Mouse (Mus musculus) right cerebral cortex, postnatal 36 days (tissue): ENCODE measurements at regions not wholly inside any gene's neighbourhood (a gene's known extent, or its start where the extent isn't known, plus 50 kb on each side); places are given as distances from the start of the nearest gene placed in this dataset.
A peak's percentile ranks its signal among the peaks of the same experiment; 100 is the strongest.

Experiments used
- DNase-seq, 2 experiments: peaks; one replicate each; pipeline ENCODE4 v3.0.0; 2022; ENCODE audit warnings: low spot score in 2 of 2, mixed read lengths in 1 of 2

DNA sequence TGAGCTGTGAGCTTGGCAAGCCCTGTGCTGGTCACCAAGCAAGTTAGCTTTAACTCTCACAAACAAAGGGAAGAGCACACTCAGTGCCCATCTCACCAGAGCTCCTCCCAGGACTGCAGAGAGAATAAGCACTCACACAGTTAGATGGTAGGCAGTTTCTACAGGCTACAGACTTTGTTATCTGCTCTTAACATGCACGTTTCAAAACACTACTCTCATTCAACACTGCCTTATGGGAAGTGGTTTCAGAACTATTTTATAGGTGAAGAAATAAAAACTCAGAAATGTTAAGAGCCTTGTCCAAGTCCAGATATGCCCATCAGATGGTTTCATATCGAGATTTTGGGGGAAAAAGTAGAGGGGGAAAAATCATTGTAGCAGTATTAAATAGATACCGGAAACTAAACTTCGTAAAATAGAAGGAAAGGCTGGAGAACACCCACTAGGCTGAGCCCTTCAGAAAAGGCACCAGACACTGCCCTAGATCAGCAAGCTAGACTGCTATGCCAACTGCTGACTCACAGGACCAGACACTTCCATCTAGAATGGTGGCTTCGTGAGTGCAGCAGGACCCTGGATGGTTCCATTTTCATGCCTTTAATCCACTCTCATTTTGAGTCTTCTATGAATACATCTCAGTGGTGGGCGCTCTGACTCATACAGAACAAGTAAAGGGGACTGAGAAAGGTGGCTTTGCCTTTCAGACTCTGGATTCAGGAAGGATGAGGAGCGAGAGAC lies 51.3 kb upstream of the Serbp1 start:
- DNase-seq, result no peak

- no peak for DNase-seq
Observed at GRCm38 (mm10) chr6:67184662-67185061, 53.3 kb upstream of the Serbp1 start.

GRCm38 (mm10) chr6:67183481-67184215 lies 54.3 kb upstream of the Serbp1 start:
- no peak for DNase-seq

GRCm38 (mm10) chr6:67182453-67182852 lies 55.5 kb upstream of the Serbp1 start:
- no peak for DNase-seq

DNA sequence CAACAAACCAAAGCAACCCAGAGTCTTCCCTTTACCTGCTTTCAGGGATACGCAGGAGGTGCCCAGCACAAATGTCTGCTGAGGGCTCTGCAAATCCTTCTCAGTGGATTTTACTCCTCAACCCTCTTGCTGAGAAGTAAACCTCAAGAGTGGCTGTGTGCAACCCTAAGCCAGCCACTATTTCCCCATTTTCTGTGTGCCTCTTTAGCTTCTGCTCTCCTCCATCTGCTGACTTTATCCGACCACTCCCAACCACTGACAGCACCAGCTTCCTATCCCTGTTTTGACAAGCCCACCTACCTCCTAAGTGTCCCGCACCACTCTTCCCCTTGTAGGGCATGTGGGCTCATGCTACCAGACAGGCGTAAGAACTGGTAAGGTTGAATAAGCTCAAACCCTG lies 56.5 kb upstream of the Serbp1 start:
- no peak for DNase-seq

DNA sequence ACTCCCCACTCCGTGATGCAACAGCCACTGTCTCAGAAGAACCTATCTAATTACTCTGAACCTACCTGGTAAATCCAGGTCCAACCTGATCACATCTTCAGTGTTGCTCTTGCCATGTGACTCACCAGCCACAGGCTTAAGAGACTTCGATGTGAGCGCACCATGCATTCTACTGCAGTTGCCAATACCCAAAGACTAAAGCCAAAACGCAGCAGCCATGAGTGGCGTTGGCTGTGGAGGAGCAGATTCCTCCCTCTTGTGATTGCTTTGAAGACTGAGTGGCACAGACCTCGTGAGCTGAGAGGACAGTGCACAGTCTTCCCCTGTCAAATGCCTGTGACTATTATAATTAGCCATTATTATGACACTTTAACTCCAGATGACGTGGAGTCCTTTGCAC lies 58.6 kb upstream of the Serbp1 start:
- no peak for DNase-seq

DNA sequence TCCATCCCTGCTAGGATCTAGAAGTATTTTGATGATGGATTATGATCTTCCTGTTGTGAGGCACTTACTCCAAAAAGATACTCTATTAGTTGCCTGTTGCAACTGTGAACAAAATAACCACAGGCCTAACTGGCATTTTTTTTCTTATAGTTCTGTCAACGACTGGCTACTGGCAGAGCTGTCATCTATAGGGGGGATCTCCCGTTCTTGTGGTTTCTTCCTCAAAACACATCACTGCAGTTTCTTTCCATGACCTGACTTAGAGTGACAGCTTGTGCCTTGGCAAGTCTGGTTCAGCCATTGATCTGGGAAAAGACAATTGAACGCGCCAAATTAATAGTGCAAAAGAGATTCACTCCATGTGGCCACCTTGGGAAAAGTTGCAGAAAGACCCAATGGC lies 59.4 kb upstream of the Serbp1 start:
- DNase-seq, result no peak

DNA sequence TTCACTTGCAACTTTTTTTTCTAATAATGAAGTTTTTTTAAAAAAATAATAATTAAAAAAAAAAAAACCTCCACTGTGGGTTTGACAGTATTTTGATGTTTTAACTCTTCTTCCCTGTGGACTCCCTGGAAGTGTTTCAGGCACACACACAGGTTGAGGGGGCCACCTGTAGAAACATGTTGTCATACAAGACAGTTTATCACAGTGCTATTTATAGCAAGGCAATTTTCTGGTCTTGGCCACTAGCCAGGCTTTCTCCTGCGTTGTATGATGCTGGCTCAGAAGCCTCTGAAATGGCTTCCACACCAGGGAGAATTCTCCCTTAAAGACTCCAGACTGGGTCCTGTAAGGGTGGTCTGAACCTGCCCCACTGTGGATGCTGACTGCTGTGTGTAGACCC lies 59.9 kb upstream of the Serbp1 start:
- DNase-seq, result no peak

DNA sequence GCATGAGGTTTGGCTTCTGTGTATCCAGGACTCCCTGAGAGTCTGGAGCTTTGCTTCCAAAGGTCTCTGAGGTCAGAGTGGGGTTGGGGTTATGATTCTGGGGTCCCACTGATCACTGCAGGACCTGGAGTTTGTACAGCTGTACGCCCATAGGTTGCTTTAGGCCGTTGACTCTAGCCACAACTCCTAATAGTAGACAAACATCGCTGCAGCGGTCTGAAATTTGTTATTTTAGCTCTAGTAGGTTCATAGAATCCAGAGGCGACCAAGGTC lies 67.4 kb upstream of the Serbp1 start:
- DNase-seq, result no peak

GRCm38 (mm10) chr6:67169873-67170673 lies 67.9 kb upstream of the Serbp1 start:
- no peak for DNase-seq

DNA sequence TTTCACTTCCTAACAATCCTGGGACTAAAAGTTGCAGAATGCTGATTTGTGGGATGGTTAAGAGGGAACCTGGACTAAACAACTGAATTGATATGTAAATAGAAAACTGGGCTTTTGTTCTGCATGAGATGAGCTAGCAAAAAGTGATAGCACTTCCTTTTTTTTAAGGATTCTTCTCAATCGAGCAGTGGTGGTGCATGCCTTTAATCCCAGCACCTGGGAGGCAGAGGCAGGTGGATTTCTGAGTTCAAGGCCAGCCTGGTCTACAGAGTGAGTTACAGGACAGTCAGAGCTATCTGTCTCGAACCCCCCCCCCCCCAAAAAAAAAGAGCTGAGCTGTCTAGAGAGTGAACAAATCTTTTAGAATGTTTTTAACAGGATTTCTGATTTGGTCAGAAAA lies 69.2 kb upstream of the Serbp1 start:
- DNase-seq, result no peak

DNA sequence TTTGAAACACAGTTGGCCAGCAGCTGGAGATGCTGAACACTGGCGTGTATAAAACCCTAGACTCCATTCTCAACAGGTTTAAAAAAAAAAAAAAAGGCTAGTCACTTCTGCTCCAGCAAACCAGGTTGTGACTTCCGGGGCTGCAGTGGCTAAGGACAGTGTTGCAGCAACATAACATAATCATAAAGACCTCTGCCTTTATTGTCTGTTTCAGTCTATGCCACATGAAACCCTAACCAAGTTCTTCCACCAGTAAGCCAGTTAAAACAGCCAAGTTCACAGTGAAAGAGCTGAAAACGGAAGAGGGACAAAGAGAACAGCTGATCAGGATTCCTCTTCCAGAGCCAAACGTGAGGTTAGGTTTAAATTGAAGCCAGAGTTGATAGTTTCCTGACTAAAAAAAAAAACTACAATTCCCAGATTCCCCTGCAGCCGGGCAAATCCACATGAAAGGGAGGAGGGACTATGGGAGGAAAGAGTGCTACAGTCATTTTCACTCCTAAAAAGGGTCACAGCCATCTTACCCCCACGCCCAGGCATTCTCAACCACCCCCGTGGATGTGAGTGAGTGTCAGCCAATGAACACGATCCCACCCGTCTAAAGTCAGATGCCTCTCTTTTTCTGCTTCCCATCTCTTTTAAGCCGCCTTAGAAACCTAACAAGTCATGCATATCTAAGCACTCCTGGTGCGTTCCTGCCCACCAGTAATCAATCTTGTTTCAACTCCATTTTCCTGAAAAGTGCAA lies 69.8 kb upstream of the Serbp1 start:
- DNase-seq, result peak in 1 of 2 experiments; percentile 27

DNA sequence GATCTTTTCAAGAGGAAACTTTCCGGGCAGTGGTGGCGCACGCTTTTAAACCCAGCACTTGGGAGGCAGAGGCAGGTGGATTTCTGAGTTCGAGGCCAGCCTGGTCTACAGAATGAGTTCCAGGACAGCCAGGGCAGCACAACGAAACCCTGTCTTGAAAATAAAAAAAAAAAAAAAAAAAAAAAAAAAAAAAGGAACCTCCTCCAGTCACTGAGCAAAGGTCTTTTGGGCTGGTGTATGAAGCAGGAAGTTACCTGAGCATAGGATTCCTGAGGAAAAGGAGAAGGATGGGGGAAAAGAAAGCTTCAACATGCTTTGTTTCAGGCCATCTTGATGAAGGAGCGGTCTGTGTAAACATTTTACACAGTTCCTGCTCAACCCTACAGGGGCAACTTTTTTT lies 72.9 kb upstream of the Serbp1 start:
- DNase-seq, result no peak

GRCm38 (mm10) chr6:67163947-67164346 lies 74.0 kb upstream of the Serbp1 start:
- no peak for DNase-seq

DNA sequence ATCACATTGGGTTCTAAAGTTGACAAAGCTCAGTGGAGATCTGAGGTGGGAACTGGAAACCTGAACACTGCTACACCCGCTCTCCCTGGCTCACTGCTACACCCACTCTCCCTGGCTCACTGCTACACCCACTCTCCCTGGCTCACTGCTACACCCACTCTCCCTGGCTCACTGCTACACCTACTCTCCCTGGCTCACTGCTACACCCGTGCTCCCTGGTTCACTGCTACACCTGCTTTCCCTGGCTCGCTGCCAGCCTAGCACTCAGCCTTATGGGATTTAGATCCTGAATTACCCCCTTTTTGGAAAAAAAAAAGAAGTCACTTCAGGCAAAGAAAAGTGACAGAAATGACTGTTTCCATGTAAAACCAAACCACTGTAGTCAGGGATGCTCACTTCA lies 75.2 kb upstream of the Serbp1 start:
- DNase-seq, result no peak

- DNase-seq, result no peak
Observed at GRCm38 (mm10) chr6:67161610-67162009, 76.4 kb upstream of the Serbp1 start.

- DNase-seq, result no peak
Observed at GRCm38 (mm10) chr6:67160564-67160963, 77.4 kb upstream of the Serbp1 start.

DNA sequence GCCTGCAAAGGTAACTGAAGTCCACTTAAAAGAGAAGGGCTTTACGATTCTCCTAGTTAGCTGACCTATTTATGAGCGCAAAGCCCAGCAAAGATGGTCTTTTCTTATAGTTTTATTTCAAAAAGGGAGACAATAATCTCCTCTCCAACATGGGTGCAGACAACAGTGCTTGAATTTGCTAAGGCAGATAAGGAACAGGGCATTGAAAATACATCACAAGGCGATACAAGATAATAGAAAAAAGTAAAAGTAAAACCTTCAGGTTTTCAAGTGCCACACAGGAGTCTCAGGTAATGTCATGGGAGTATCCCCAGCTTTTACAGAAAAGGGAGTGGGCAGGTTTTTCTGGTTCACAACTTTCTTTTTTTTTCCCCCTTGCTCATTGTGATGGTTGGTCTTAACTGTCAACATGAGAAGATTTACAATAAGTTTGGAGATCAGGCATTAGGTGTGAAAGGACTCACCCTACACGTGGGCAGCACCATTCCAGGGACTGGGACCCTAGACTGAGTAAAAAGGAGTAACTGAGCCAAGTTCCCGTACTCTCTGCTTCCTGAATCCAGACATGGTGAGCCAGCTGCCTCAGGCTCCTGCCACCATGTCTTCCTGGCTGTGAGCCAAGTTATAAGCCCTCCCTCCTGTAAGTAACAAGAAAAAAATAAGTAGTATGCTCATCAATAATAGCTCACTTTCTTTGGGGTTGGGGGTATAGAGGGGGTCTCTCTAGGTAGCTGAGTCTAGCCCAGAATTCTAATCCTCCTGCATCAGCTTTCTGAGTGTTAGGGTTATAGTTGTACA lies 78.1 kb upstream of the Serbp1 start:
- no peak for DNase-seq

DNA sequence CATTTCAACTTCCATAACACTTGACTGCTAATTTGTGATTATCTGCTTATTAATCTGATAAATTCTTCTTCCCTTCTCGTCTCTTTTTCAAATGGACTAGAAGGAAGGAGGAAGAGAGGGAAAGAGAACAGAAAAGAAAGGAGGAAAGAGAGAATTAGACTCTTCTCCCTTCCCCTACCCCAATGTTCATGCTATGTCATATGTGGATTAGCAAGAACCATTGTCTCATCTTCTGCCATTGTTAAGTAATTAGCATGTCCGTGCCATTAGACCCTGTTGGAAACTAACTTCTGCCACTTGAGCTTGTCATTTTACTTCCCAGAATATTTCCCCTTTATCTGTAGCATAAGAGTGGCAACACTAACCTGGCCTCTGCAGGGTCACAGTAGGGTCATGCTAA lies 78.8 kb upstream of the Serbp1 start:
- DNase-seq, result no peak

GRCm38 (mm10) chr6:67158765-67159164 lies 79.2 kb upstream of the Serbp1 start:
- peak; percentile 66 to 79 for DNase-seq

DNA sequence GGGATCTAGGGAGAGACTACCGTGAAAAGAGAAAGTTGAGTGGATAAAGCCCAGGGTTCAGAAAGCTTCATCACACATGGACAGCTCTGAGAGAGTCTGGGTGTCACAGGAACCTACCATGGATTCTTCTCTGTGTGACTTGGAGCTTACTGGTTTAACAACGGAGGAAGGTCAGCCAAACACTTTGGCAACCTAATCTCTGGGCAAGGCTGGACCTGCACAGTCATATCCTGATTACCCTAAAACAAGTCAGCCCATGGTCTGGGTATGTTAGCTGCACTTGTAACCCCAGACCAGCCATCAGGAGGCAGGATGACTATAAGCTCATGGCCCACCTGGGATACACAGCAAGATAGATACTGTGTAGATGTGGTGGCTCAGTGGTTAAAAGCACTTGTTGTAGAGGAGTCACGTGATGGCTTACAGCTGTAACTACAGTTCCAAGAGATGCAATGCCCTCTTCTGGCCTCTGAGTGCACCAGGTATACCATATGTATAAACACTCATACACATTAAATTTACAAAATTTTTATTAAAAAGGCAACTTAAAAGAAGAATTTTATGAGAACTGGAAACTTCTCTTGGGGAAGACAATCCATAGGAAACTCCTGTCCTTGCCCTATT lies 85.0 kb upstream of the Serbp1 start:
- DNase-seq, result no peak
